Mouse (Mus musculus): ENCODE data around the gene Rab23. TPM values are rescaled to one million over a fixed set of nuclear protein-coding genes. Genes with fewer than 3 reads are reported as not detected.

Gene Rab23
- total RNA-seq (2017), result 5.8 and 12.8 TPM in 2 replicates

- peak; percentile 66 for ATAC-seq (ENCODE audit: extremely low read depth, insufficient number of reproducible peaks, low FRiP score, poor library complexity, severe bottlenecking)
These were observed at the start of gene Rab23 for GRCm38 (mm10) chr1:33719733-33720225. TSS of gene Rab23 (plus strand) at chr1:33719887.

- ATAC-seq (ENCODE audit: extremely low read depth, insufficient number of reproducible peaks, low FRiP score, poor library complexity, severe bottlenecking), result peak; percentile 66
These were observed 49.5 kb upstream of the Rab23 start for GRCm38 (mm10) chr1:33670164-33670616.

GRCm38 (mm10) chr1:33671441-33671840 is 48.2 kb upstream of the Rab23 start:
- ATAC-seq (ENCODE audit: extremely low read depth, insufficient number of reproducible peaks, low FRiP score, poor library complexity, severe bottlenecking), result no peak

GRCm38 (mm10) chr1:33672083-33672482 is 47.6 kb upstream of the Rab23 start:
- ATAC-seq (ENCODE audit: extremely low read depth, insufficient number of reproducible peaks, low FRiP score, poor library complexity, severe bottlenecking), result no peak

- ATAC-seq (ENCODE audit: extremely low read depth, insufficient number of reproducible peaks, low FRiP score, poor library complexity, severe bottlenecking), result peak; percentile 30; the same call in 1 of the 2 replicates
These were observed 47.2 kb upstream of the Rab23 start for GRCm38 (mm10) chr1:33672514-33672913.

DNA sequence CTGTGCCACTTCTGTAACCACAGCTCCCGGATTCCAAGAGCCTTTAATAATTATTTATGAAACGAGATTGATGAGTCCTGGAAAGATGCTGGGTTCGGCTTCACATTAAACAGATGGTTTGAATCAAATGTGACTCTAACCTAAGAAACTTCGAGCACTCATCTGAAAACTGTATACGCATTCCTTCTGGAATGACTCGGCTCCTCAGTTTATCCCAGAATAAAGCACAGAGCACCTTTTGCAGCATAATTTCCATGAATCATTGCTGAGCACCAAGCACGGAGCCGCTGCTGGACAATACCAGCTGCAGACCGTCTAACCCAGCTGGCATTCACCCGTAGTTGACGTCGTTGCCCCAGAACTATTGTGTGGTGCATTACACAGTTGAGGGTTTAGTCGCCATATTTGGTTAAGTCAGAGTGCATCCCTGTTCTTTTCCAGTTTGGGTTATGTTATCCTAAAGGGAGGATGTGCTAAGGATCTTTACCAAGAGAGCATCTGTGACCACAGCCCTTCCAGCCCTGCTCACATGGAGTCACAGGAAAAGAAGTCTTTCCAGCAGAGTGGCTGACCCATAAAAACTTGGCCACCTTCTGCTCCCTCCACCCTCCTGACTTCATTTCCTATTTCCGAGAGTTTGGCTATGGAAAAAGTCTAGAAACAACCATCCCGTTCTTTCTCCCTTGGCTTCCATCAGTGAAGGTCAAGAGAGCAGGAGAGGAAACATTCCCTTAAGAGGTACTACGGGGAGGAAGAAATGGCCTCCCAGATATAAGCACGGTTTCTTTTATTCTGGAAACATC is 46.3 kb upstream of the Rab23 start:
- no peak for ATAC-seq (ENCODE audit: extremely low read depth, insufficient number of reproducible peaks, low FRiP score, poor library complexity, severe bottlenecking)

- ATAC-seq (ENCODE audit: extremely low read depth, insufficient number of reproducible peaks, low FRiP score, poor library complexity, severe bottlenecking), result no peak
These were observed 39.3 kb upstream of the Rab23 start for GRCm38 (mm10) chr1:33680435-33680834.

DNA sequence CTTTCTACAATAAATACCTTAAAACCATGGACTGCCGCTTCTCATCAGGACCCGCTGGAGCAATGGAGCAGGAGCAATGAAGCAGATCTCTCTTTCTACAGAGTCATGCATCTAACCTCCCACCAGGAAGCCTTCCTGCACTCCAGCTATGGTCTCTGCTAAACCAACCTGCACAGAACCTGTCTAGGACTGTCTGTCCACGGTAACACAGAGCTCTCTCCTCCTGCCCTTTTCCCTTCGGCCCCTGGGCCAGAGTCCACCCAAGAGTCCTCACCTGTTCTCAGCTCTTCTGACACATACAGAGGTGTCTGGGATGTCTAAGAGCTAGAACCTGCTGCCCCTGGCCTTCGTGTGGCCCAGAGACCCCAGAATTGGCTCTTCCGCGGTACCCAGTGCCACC is 38.8 kb upstream of the Rab23 start:
- no peak for ATAC-seq (ENCODE audit: extremely low read depth, insufficient number of reproducible peaks, low FRiP score, poor library complexity, severe bottlenecking)

DNA sequence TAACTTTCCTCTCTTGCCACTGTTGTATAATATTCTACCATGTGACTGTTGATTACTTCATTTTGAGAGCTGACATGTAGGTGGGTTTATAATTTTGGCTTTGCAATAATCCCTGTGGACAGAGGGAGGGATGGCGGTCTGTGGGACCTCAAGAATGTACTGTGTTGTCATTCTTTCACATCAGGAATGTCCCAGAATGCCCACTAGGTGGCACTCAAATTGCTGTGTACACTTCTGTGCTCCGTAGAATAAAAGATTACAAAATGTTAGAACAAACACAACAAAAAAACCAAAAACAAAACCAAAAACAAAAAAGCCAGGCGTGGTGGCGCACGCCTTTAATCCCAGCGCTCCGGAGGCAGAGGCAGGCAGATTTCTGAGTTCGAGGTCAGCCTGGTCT is 35.2 kb upstream of the Rab23 start:
- ATAC-seq (ENCODE audit: extremely low read depth, insufficient number of reproducible peaks, low FRiP score, poor library complexity, severe bottlenecking), result peak; percentile 78; the same call in 1 of the 2 replicates

GRCm38 (mm10) chr1:33688810-33689209 is 30.9 kb upstream of the Rab23 start:
- ATAC-seq (ENCODE audit: extremely low read depth, insufficient number of reproducible peaks, low FRiP score, poor library complexity, severe bottlenecking), result no peak

DNA sequence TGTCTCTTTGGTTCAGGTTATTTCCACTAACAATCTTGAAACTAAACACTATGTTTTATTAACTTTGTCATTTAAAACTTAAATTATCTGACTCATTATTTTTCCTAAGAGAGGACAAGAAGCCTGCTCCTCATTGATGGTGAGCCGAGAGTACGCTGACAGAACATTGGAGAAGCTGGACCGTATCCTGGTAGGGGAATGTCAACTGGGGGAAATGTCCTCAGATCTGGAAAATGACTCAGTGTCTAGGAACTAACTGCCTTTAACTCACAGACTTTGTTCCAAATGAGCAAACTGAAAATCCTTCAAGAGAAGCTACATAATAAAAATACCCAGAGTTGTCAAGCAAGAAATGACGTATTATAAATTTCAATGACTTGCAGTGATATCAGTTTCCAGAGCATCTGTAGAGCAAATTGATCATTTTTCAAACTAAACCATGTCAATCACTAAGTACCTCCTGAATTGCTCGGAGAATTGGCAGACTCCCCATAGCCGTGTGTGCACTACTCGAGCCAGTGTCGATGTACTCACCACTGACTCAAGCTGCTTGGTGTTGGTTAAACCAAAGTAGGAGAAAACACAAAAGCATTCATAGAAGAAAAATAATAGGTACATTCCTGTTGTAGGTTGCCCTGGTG is 30.1 kb upstream of the Rab23 start:
- ATAC-seq (ENCODE audit: extremely low read depth, insufficient number of reproducible peaks, low FRiP score, poor library complexity, severe bottlenecking), result no peak

GRCm38 (mm10) chr1:33690087-33690448 is 29.6 kb upstream of the Rab23 start:
- ATAC-seq (ENCODE audit: extremely low read depth, insufficient number of reproducible peaks, low FRiP score, poor library complexity, severe bottlenecking), result no peak

- ATAC-seq (ENCODE audit: extremely low read depth, insufficient number of reproducible peaks, low FRiP score, poor library complexity, severe bottlenecking), result no peak
These were observed 25.8 kb upstream of the Rab23 start for GRCm38 (mm10) chr1:33693893-33694292.

DNA sequence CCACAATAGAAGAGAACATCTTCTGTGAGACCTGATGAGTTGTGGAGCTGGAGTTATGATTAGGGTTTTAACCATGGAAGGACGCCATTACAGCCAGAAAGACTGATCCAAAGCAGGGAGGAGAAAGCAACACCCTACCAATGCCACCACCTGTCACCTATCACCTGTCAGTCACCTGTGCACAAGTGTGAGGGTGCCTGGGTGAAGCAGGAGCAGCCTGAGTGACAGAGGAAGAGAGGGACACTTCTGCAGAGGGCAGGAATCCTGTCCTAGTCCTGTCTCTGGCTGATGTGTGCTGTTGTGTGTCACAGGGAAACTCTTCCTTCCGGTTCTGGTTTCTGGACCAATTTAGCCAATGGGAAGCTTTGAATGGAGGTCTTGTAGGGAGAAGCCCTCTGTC is 23.7 kb upstream of the Rab23 start:
- ATAC-seq (ENCODE audit: extremely low read depth, insufficient number of reproducible peaks, low FRiP score, poor library complexity, severe bottlenecking), result no peak

DNA sequence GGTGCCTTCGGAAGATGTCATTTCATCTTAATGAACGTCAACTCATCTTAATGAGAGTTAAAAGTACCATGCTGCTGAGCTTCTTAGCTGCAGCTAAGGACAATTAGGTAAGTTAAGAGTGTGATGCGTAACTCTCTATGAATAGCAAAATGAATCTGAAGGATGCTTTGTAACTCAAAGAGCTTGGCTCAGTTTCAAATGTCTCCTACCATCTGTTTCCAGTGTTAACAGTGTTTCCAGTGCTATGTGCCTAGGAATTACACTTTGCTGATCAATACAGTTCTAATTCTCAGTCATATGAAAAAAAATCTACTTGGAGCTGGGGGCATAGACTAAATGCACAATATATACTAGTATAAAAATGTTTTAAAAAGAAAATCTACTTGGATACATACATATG is 18.4 kb upstream of the Rab23 start:
- ATAC-seq (ENCODE audit: extremely low read depth, insufficient number of reproducible peaks, low FRiP score, poor library complexity, severe bottlenecking), result no peak

- ATAC-seq (ENCODE audit: extremely low read depth, insufficient number of reproducible peaks, low FRiP score, poor library complexity, severe bottlenecking), result no peak
These were observed 10.1 kb upstream of the Rab23 start for GRCm38 (mm10) chr1:33709615-33710014.

GRCm38 (mm10) chr1:33712026-33712425 is 7.7 kb upstream of the Rab23 start:
- no peak for ATAC-seq (ENCODE audit: extremely low read depth, insufficient number of reproducible peaks, low FRiP score, poor library complexity, severe bottlenecking)

GRCm38 (mm10) chr1:33714796-33715195 is 4.9 kb upstream of the Rab23 start:
- no peak for ATAC-seq (ENCODE audit: extremely low read depth, insufficient number of reproducible peaks, low FRiP score, poor library complexity, severe bottlenecking)

DNA sequence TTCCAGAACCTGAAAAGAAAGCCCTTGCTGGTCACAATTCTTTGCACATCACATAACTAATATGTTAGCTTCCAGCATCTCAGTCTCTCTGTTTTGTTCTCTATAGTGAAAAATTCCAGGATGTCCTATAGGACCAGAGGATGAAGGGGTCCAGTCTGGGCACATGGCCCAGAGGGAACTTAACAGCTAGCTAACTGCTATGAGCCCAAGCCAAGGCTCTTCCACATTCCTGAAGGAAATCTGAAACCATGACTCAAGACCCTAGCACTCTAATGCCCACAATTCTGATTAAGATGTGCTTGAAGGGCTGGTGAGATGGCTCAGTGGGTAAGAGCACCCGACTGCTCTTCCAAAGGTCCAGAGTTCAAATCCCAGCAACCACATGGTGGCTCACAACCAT is 2.1 kb upstream of the Rab23 start:
- no peak for ATAC-seq (ENCODE audit: extremely low read depth, insufficient number of reproducible peaks, low FRiP score, poor library complexity, severe bottlenecking)

GRCm38 (mm10) chr1:33720231-33720630 is 544 bp downstream of the Rab23 start:
- ATAC-seq (ENCODE audit: extremely low read depth, insufficient number of reproducible peaks, low FRiP score, poor library complexity, severe bottlenecking), result no peak
